Mouse (Mus musculus): ENCODE measurements around the gene Cuedc1. TPM values are rescaled to one million over a fixed set of nuclear protein-coding genes. Genes with fewer than 3 reads are reported as not detected.
"Not testable (repeated sequence)": the region's sequence is repeated elsewhere in the genome, so short reads cannot be mapped to it uniquely, and the experiment has no call there.

Gene Cuedc1
- polyA plus RNA-seq, 1 experiment from 2014 or later = 50.2 TPM

GRCm38 (mm10) chr11:88204593-88205368 lies 106.9 kb downstream of the Cuedc1 start:
- Histone ChIP-seq H3K27me3 (replicated peaks) (no peaks in the 10 kb centered on the region), H3K4me1 (peaks cover 24% of the 10 kb centered on the region), H3K36me3 (peaks cover 22% of the 10 kb centered on the region), H3K27ac (0 out of 2 replicates have a peak overlapping the region, but pooled peaks have one; percentile 42), H3K9me3 (no peaks in the 10 kb centered on the region), H3K9ac (peak overlapping the region; percentile 90), H3K4me3 (peak overlapping the region; percentile 83), H3K4me2 (replicated peaks) (peak overlapping the region; percentile 88)
- no peak; the same call in 1 of the 2 replicates for ATAC-seq (ENCODE audit: low FRiP score, low read depth)
- 31% methylated on average over 30 of the region's 30 CpGs for WGBS

- peaks cover 22% of the 10 kb centered on the region for H3K4me1 ChIP-seq
- not testable (repeated sequence) for H3K4me2 ChIP-seq (replicated peaks); H3K27me3 ChIP-seq (replicated peaks); H3K27ac ChIP-seq; ATAC-seq (ENCODE audit: low FRiP score, low read depth); H3K9ac ChIP-seq; H3K4me3 ChIP-seq; H3K9me3 ChIP-seq
- 92% methylated on average over 8 of the region's 8 CpGs for WGBS
- peaks cover 40% of the 10 kb centered on the region for H3K36me3 ChIP-seq
Measured at GRCm38 (mm10) chr11:88206576-88206975, 108.7 kb downstream of the Cuedc1 start.

DNA sequence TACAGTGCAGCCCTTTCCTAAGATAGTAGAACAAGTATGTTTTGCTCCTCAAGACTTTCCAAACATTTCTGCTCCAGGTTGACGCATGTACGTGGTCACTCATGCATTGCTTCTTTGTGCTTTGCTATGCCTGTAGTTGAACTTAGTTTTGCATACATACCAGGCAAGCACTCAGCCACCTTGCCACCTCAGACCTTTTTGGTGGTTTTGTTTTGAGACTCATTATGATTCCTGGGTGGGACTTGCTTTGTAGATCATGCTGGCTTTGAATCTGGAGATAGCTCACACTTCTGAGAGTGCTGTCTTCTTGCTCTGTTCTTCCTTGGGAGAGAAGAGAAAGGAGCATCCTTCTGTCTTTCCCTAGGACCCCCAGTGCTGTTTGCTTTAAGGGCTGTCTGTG lies 109.8 kb downstream of the Cuedc1 start:
- Histone ChIP-seq H3K36me3 (peaks cover 48% of the 10 kb centered on the region), H3K27me3 (replicated peaks) (no peaks in the 10 kb centered on the region), H3K9ac (no peak overlapping the region), H3K4me3 (no peak overlapping the region), H3K27ac (no peak overlapping the region), H3K4me1 (peaks cover 17% of the 10 kb centered on the region), H3K9me3 (no peaks in the 10 kb centered on the region), H3K4me2 (replicated peaks) (no peak overlapping the region)
- ATAC-seq (ENCODE audit: low FRiP score, low read depth) = no peak
- 93% methylated on average over 2 of the region's 2 CpGs for WGBS

- H3K36me3 ChIP-seq = peaks cover 47% of the 10 kb centered on the region
Measured at GRCm38 (mm10) chr11:88211824-88212582, 114.1 kb downstream of the Cuedc1 start.

GRCm38 (mm10) chr11:88213757-88214156 lies 115.9 kb downstream of the Cuedc1 start:
- no peaks in the 10 kb centered on the region for H3K9me3 ChIP-seq
- no peak overlapping the region for H3K9ac ChIP-seq
- H3K27ac ChIP-seq = no peak overlapping the region
- H3K4me3 ChIP-seq = no peak overlapping the region
- no peak for ATAC-seq (ENCODE audit: low FRiP score, low read depth)
- 64% methylated on average over 6 of the region's 6 CpGs for WGBS
- H3K27me3 ChIP-seq (replicated peaks) = no peaks in the 10 kb centered on the region
- peaks cover 17% of the 10 kb centered on the region for H3K4me1 ChIP-seq
- no peak overlapping the region for H3K4me2 ChIP-seq (replicated peaks)
- peaks cover 36% of the 10 kb centered on the region for H3K36me3 ChIP-seq

More at GRCm38 (mm10) chr11:88211824-88212582, 114.1 kb downstream of the Cuedc1 start:
- no peak overlapping the region for H3K4me2 ChIP-seq (replicated peaks)
- H3K9ac ChIP-seq = no peak overlapping the region
- no peaks in the 10 kb centered on the region for H3K27me3 ChIP-seq (replicated peaks)
- ATAC-seq (ENCODE audit: low FRiP score, low read depth) = no peak
- no peak overlapping the region for H3K4me3 ChIP-seq
- WGBS = 89% methylated on average over 5 of the region's 5 CpGs
- no peaks in the 10 kb centered on the region for H3K9me3 ChIP-seq
- H3K4me1 ChIP-seq = peaks cover 22% of the 10 kb centered on the region
- no peak overlapping the region for H3K27ac ChIP-seq

DNA sequence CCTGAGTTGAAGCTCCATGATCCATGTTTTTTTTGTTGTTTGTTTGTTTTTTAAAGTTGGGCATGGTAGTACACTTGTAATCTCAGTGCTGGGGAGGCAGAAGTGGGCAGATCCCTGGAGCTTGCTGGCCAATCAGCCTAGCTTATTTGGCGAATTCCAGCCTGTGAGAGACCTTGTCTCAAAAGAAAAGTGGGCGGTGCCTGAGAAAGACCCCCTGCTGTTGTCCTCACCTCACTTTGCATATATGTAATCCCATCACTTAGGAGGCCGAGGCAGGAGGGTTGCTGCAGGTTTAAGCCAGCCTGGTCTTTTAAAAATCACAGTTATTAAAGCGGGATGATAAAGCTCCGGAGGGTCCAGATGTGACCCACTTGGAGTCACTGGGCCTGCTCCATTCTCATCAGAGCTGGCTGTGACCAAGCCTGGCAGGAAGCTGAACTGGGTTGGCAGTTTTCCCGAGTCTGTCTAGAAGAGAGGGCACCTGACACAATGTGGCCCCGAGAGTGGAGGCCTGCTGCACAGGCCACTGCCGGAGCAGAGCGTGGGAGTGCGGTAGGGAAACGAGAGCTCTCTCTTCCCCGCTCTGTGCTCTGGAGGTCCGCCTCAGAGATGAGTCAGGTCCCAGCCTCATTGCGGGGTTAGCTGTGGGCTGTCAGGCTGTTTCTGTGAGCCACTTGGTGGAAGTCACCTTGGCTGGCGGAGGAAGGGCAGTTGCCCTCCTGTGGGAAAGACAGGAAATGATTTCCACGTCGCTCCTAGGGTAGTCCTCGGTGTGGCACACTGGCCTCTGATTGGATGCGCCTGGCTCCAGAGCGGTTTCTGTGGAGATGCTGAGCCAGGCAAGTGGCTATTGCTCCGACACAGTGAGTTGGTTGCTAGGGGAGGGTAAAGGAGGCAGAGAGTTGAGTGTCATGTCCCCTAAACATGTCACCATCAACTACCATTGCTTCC lies 117.3 kb downstream of the Cuedc1 start:
- H3K27ac ChIP-seq = no peak overlapping the region; the same call in 1 of the 2 replicates
- H3K4me1 ChIP-seq = peaks cover 17% of the 10 kb centered on the region
- peak overlapping the region; percentile 48; the same call in 1 of the 2 replicates for H3K4me2 ChIP-seq (replicated peaks)
- H3K9ac ChIP-seq = no peak overlapping the region
- 59% methylated on average over 21 of the region's 21 CpGs for WGBS
- ATAC-seq (ENCODE audit: low FRiP score, low read depth) = 0 out of 2 replicates have a peak, but pooled peaks have one; percentile 61
- H3K4me3 ChIP-seq = no peak overlapping the region
- H3K27me3 ChIP-seq (replicated peaks) = no peaks in the 10 kb centered on the region
- peaks cover 22% of the 10 kb centered on the region for H3K36me3 ChIP-seq
- H3K9me3 ChIP-seq = no peaks in the 10 kb centered on the region

DNA sequence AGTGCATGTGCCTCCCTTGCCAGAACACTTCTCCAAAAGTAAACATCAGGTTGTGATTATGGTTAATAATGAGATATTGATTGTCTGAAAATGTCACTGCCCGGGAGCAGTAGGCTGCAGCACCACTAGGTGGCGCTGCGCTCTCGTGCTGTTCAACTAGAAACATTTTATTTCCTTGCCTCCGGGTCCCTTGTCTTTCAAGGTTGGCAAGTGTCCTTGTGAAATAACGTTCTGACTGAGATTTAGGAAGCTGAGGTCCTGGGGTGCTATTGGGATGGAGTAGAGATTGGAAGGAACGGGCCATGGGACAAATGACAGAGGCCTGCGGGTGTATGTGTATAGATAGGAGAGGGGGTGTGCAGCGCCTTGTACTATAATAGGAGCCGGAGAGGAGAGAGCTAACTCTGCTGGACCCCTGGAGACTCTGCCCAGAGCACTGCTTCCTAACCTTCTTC lies 118.4 kb downstream of the Cuedc1 start:
- Histone ChIP-seq H3K4me3 (no peak overlapping the region), H3K9me3 (no peaks in the 10 kb centered on the region), H3K4me2 (replicated peaks) (peak overlapping the region; percentile 48), H3K27ac (no peak overlapping the region), H3K36me3 (peaks cover 11% of the 10 kb centered on the region), H3K27me3 (replicated peaks) (no peaks in the 10 kb centered on the region), H3K4me1 (peaks cover 17% of the 10 kb centered on the region), H3K9ac (0 out of 2 replicates have a peak overlapping the region, but pooled peaks have one; percentile 29)
- ATAC-seq (ENCODE audit: low FRiP score, low read depth) = no peak; the same call in 1 of the 2 replicates
- 14% methylated on average over 10 of the region's 10 CpGs for WGBS

- H3K9me3 ChIP-seq = no peaks in the 10 kb centered on the region
- 85% methylated on average over 6 of the region's 6 CpGs for WGBS
- H3K4me3 ChIP-seq = no peak overlapping the region
- no peak overlapping the region for H3K27ac ChIP-seq
- H3K9ac ChIP-seq = no peak overlapping the region
- H3K4me1 ChIP-seq = peaks cover 17% of the 10 kb centered on the region
- no peak overlapping the region for H3K4me2 ChIP-seq (replicated peaks)
- no peaks in the 10 kb centered on the region for H3K27me3 ChIP-seq (replicated peaks)
- H3K36me3 ChIP-seq = no peaks in the 10 kb centered on the region
- no peak for ATAC-seq (ENCODE audit: low FRiP score, low read depth)
Measured at GRCm38 (mm10) chr11:88218155-88218554, 120.3 kb downstream of the Cuedc1 start.

DNA sequence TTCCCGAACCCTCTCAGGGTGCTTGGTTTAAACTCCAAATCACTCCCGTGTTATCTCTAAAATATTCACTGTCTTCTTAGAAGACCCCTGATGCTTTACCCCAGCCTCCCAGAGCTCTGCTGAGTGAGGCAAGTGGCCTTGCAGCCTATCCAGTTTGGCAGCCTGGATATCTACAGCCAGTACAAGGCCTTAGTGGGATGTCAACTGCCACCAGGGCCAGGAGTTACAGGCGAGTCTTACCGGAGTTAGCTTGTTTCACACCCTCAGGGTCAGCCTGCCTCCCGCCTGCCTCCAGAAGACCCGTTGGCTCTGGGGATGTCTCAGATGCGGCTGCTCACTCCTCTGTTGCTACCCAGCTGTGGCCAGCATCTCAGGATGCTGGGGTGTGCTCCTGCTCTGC lies 120.7 kb downstream of the Cuedc1 start:
- Histone ChIP-seq H3K4me3 (no peak overlapping the region), H3K4me2 (replicated peaks) (no peak overlapping the region), H3K4me1 (peaks cover 17% of the 10 kb centered on the region), H3K27ac (no peak overlapping the region), H3K9me3 (no peaks in the 10 kb centered on the region), H3K27me3 (replicated peaks) (no peaks in the 10 kb centered on the region), H3K36me3 (no peaks in the 10 kb centered on the region), H3K9ac (no peak overlapping the region)
- WGBS = 70% methylated on average over 7 of the region's 7 CpGs
- no peak for ATAC-seq (ENCODE audit: low FRiP score, low read depth)

GRCm38 (mm10) chr11:88221929-88222475 lies 124.1 kb downstream of the Cuedc1 start:
- no peak overlapping the region for H3K4me3 ChIP-seq
- WGBS = 83% methylated on average over 15 of the region's 15 CpGs
- H3K36me3 ChIP-seq = no peaks in the 10 kb centered on the region
- no peak for ATAC-seq (ENCODE audit: low FRiP score, low read depth)
- H3K27me3 ChIP-seq (replicated peaks) = no peaks in the 10 kb centered on the region
- H3K4me1 ChIP-seq = no peaks in the 10 kb centered on the region
- no peak overlapping the region for H3K9ac ChIP-seq
- H3K27ac ChIP-seq = no peak overlapping the region
- no peak overlapping the region for H3K4me2 ChIP-seq (replicated peaks)
- H3K9me3 ChIP-seq = no peaks in the 10 kb centered on the region
